Mouse (Mus musculus) lung, embryonic 15.5 days (tissue): Measurements from ENCODE around the gene A3galt2. TPM values are rescaled to one million over a fixed set of nuclear protein-coding genes. Genes with fewer than 3 reads are reported as not detected.

Experiments used
- ATAC-seq: fragments of 200-750 bp; cut with Nextera tagmentation; 2 replicates; pipeline ENCODE4 v1.8.0; 2017; ENCODE audit warnings: moderate number of reproducible peaks, borderline replicate concordance; ENCODE audit not compliant: low FRiP score, low TSS enrichment; ENCODE audit errors: extremely low read depth
- H3K27ac ChIP-seq: fragments of 300-500 bp; sonication (generic); 2 replicates; pipeline ENCODE4 v1.5.1; 2015; ENCODE audit warnings: moderate library complexity, mild to moderate bottlenecking, inconsistent platforms
- H3K27me3 ChIP-seq: fragments of 300-500 bp; sonication (generic); 2 replicates; pipeline ENCODE4 v1.6.1; 2015; ENCODE audit warnings: inconsistent platforms
- H3K36me3 ChIP-seq: fragments of 300-500 bp; sonication (generic); 2 replicates; pipeline ENCODE4 v1.6.1; 2015; ENCODE audit warnings: inconsistent platforms
- H3K4me1 ChIP-seq: fragments of 300-500 bp; sonication (generic); 2 replicates; pipeline ENCODE4 v1.6.1; 2015; ENCODE audit warnings: inconsistent platforms
- H3K4me2 ChIP-seq: fragments of 300-500 bp; sonication (generic); 2 replicates; pipeline ENCODE4 v1.6.1; 2015; ENCODE audit warnings: inconsistent platforms, mild to moderate bottlenecking, moderate library complexity
- H3K4me3 ChIP-seq: fragments of 300-500 bp; sonication (generic); 2 replicates; pipeline ENCODE4 v1.5.1; 2015; ENCODE audit warnings: mild to moderate bottlenecking, inconsistent platforms
- H3K9ac ChIP-seq: fragments of 300-500 bp; sonication (generic); 2 replicates; pipeline ENCODE4 v1.6.1; 2015; ENCODE audit warnings: inconsistent platforms
- H3K9me3 ChIP-seq: fragments of 300-500 bp; sonication (generic); 2 replicates; pipeline ENCODE4 v1.6.1; 2016; ENCODE audit warnings: inconsistent platforms
- WGBS: fragments of 180-500 bp; shearing (Covaris S2); methylation state at CpG from one replicate; pipeline ENCODE4 v1.1.7; 2015; 5-methylcytosine and 5-hydroxymethylcytosine counted together
- polyA plus RNA-seq: library from polyadenylated mRNA; unstranded; fragments of >200 nt; fragmentation: Nextera tagmentation; extraction: Ambion mirVana; gene quantifications from 2 replicates; pipeline ENCODE4 v1.2.1, GENCODE M21; 2015

A3galt2 gene
- polyA plus RNA-seq, 1 experiment from 2014 or later = 0.20 TPM

DNA sequence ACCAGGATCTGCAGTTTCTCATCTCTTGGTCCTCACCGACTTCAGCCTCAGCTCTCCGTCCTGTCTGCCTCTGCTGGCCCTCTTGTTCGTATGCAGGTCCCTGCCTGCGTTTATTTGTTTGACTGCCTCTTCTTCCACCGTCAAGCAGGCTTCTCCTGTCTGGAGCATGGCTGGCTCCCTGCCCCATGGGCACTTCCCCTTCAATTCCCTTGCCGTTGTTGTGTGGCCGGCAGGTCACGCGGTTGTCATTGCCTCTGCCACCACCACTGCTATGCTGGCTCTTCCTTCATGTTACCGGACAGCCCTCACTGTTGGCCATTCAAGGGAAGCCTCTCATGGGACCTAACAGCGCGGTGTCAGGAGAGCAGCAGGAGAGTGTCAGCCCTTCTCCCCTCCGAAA lies 13.0 kb downstream of the A3galt2 start:
- ATAC-seq = no peak
- Histone ChIP-seq H3K4me2 (no peak overlapping the region), H3K9me3 (no peaks in the 10 kb centered on the region), H3K36me3 (peaks cover 11% of the 10 kb centered on the region), H3K4me3 (no peak overlapping the region), H3K4me1 (peaks cover 11% of the 10 kb centered on the region; the same call in 1 of the 2 replicates), H3K9ac (no peak overlapping the region), H3K27ac (no peak overlapping the region), H3K27me3 (no peaks in the 10 kb centered on the region)
- 62% methylated on average over 13 of the region's 13 CpGs for WGBS

DNA sequence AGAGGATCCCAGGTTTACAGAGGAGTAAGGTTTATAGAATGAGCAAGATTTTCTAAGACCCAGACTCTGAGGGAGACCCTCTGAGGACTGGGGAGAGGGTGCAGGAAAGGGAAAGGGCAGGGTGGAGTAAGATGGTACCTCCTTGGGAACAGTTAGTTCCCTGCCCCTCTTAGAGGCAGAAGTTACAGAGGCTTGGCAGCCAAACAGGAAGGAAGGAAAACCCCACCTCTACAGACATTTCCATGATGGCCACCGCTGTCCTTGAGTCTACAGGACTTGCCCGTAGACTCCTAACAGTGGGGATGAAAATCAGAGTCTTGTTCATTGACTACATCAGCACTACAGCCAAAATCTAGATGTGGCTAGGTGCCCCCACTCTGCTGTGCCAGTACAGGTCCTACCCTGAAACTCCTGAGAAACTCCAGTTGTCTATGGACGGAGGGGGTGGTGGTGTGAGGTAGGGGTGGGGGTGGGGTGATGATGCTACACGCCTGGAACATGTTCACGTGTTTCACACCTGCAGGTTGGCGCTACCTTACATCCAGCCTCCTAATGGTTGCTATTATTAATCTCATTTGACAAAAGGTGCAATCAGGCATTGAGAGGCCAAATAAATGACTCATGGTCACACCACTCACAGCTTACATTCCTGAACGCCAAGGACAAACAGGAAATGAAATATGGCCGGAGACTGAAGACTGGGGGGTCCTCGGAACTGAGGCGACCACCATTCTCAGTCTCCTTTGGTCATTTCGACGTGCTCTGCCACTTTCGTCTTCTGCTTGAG lies 14.6 kb downstream of the A3galt2 start:
- Histone ChIP-seq H3K4me3 (no peak overlapping the region), H3K4me1 (peaks cover 11% of the 10 kb centered on the region; the same call in 1 of the 2 replicates), H3K4me2 (no peak overlapping the region), H3K9ac (no peak overlapping the region), H3K27me3 (no peaks in the 10 kb centered on the region), H3K9me3 (no peaks in the 10 kb centered on the region), H3K27ac (no peak overlapping the region), H3K36me3 (peaks cover 28% of the 10 kb centered on the region)
- 63% methylated on average over 13 of the region's 13 CpGs for WGBS
- ATAC-seq = no peak

DNA sequence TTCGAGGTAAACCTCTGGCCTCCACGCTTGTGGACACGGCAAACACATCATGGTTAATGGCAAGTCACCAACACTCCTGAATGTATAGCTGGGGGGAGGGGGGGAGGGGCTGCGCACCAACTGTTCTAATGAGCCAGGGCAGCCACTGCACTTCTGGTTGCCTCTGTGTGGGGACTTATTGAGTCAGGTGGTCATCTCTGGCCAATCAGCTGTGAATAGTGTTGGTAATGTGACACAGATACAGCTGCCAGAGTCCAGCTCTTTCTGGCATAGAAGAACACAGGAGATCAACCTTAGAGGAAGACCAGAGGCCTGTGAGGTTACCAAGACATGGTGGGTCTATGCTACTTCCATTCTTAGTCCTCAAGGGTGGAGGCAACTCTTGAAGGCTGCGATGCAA lies 15.5 kb downstream of the A3galt2 start:
- Histone ChIP-seq H3K4me3 (no peak overlapping the region), H3K9me3 (no peaks in the 10 kb centered on the region), H3K27me3 (no peaks in the 10 kb centered on the region), H3K9ac (no peak overlapping the region), H3K27ac (no peak overlapping the region), H3K4me1 (peaks cover 11% of the 10 kb centered on the region; the same call in 1 of the 2 replicates), H3K36me3 (peaks cover 37% of the 10 kb centered on the region), H3K4me2 (no peak overlapping the region)
- WGBS = 69% methylated on average over 5 of the region's 5 CpGs
- ATAC-seq = no peak

DNA sequence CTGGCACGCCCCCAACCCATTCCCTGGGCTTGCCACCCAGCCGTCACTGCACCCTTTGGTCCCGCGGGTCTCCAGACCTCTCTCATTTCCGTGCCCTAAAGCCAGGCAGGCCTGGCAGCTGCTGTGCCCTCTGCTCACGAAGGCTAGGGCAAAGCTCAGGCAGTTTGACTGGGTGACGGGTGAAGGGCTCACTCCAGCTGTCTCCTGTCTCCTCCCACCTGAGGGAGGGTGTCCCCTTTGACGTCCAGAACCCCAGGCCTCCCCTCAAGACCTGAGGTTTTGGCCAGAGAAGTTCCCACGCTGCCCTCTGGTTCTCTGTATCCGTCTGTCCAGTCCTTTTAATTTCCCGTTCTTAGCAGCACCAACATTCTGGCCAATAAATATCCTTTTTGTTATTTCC lies 18.7 kb downstream of the A3galt2 start:
- Histone ChIP-seq H3K36me3 (peaks cover 67% of the 10 kb centered on the region), H3K9ac (no peak overlapping the region), H3K4me1 (peaks cover 11% of the 10 kb centered on the region; the same call in 1 of the 2 replicates), H3K4me3 (no peak overlapping the region), H3K9me3 (no peaks in the 10 kb centered on the region), H3K27ac (no peak overlapping the region), H3K27me3 (no peaks in the 10 kb centered on the region), H3K4me2 (no peak overlapping the region)
- WGBS = 76% methylated on average over 11 of the region's 11 CpGs
- ATAC-seq = no peak

DNA sequence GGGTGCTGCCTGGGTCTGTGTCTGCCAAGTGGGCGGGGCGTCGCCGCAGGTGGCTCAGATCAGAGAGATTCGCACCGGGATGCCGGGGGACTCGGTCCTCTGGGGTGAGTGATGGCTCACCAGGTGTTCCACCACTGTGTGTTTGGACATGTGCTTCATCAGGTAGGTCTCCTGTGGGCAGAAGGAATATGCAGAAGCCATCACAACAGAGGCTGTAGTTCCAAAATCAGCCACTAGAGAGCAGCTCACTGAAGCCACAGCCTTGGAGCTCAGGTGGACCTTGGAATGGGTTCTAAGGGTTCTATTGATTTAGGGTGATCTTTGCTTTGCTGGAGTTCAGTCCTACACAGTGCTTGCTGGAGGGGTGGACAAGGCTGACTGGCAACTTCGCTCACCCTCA lies 19.3 kb downstream of the A3galt2 start:
- Histone ChIP-seq H3K36me3 (peaks cover 74% of the 10 kb centered on the region), H3K4me3 (no peak overlapping the region), H3K9ac (no peak overlapping the region), H3K27me3 (no peaks in the 10 kb centered on the region), H3K4me1 (peaks cover 8% of the 10 kb centered on the region; the same call in 1 of the 2 replicates), H3K4me2 (no peak overlapping the region), H3K27ac (no peak overlapping the region), H3K9me3 (no peaks in the 10 kb centered on the region)
- WGBS = 81% methylated on average over 9 of the region's 9 CpGs
- ATAC-seq = no peak

DNA sequence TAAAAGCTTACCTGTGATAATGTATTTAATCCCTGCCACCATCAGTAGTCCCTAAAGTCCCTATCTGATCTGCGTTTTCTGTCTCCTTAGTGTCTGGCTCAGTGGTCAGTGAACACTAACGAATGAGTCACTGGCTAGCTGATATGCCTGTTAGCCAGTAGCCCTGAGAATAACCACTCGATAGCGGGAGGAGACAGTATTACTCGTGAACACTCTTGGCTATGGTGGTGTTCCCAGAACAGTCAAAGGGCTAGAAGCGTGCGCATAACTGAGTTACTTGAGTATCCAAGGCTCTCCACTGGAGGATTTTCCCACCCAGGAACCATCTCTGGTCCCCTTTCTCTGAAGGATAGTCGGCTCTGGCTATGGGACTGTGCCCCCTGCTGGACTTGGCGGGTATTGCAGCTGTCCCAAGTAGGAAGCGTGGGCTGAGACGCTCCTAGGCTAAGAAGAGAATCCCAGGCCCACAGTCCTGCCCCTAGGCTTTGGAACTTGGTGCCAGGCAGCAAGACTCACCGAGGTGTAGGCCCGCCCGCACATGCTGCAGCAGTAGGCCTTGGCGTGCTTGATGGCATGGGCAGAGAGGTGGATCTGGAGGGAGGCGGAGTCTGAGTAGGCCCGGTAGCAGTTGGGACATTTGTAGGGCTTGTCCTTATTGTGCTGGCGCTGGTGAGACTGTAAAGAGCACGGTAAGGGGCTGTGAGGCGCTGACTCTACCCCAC lies 21.6 kb downstream of the A3galt2 start:
- 0 out of 2 replicates have a peak, but pooled peaks have one; percentile 28 for ATAC-seq
- WGBS = 46% methylated on average over 20 of the region's 20 CpGs

DNA sequence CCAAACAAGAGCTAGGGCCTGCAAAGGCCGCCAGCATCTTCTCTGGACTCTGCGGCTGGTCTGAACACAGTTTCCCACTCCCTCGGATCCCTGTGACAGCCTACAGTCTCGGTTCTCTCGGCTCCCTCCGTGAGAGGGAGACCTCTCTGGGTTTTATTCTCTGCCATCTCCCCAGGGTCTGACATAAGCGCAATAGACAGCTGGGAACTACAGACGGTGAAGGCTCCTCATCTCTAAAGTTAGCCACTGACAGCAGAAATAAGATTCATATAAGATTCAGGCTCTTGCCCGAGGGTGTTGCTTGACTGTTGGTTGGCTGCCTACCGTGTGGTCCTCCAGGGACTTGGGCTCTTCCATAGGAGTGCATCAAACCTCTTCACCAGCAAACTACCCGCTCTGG lies 22.4 kb downstream of the A3galt2 start:
- WGBS = 84% methylated on average over 11 of the region's 11 CpGs
- H3K36me3 ChIP-seq = peaks cover 97% of the 10 kb centered on the region

More for the DNA sequence above, 21.6 kb downstream of the A3galt2 start:
- Histone ChIP-seq H3K27ac (no peak overlapping the region), H3K27me3 (no peaks in the 10 kb centered on the region), H3K9me3 (no peaks in the 10 kb centered on the region), H3K4me1 (no peaks in the 10 kb centered on the region), H3K9ac (no peak overlapping the region), H3K36me3 (peaks cover 94% of the 10 kb centered on the region), H3K4me2 (no peak overlapping the region), H3K4me3 (no peak overlapping the region)

DNA sequence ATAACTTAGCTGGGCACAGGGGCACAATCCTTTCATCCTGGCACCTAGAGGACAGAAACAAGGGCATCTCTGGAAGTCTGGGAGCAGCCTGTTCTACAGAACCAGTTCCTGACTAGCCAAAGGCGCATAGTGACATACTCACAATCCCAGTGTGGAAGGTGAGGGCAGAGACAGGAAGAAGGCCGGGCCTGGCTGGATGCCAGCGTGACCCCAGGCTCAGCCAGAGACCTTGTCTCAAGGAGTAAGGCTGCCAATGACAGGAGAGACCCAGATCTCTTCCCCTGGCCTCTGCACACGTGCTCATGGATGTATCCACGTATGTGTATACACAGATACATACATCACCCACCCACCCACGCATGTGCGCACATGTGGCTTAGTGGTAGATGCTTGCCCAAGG lies 26.9 kb downstream of the A3galt2 start:
- WGBS = 78% methylated on average over 7 of the region's 7 CpGs
- peaks cover 87% of the 10 kb centered on the region for H3K36me3 ChIP-seq
- no peak for ATAC-seq

More for the DNA sequence above, 22.4 kb downstream of the A3galt2 start:
- ATAC-seq = no peak
- no peaks in the 10 kb centered on the region for H3K4me1 ChIP-seq
- no peaks in the 10 kb centered on the region for H3K9me3 ChIP-seq
- no peak overlapping the region for H3K4me2 ChIP-seq
- H3K27me3 ChIP-seq = no peaks in the 10 kb centered on the region
- H3K9ac ChIP-seq = no peak overlapping the region
- no peak overlapping the region for H3K4me3 ChIP-seq
- H3K27ac ChIP-seq = no peak overlapping the region

DNA sequence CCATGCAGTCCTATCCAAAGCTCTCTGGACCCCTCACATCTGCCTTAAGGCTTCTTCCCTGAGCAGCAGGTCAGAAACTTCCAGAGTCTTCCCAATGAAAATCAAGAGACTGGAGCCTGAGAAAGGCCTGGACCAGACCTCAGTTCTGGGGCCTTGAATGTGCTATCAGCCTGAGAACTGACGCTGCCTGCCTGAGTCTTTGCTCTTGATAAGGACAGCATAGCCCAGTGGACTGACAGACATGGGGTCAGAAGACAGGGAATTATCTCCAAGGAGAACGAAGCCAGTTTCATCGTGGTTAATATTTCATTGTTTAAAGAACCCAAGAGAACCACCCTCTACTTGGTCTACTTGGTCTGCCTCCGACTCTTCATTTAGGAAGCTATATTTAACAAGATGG lies 27.5 kb downstream of the A3galt2 start:
- Histone ChIP-seq H3K4me3 (no peak overlapping the region), H3K27me3 (no peaks in the 10 kb centered on the region), H3K36me3 (peaks cover 87% of the 10 kb centered on the region), H3K4me1 (no peaks in the 10 kb centered on the region), H3K9ac (no peak overlapping the region), H3K4me2 (no peak overlapping the region), H3K27ac (no peak overlapping the region), H3K9me3 (no peaks in the 10 kb centered on the region)
- no peak for ATAC-seq
- 54% methylated on average over 4 of the region's 4 CpGs for WGBS

More for the DNA sequence above, 26.9 kb downstream of the A3galt2 start:
- H3K9ac ChIP-seq = no peak overlapping the region
- no peak overlapping the region for H3K27ac ChIP-seq
- H3K4me3 ChIP-seq = no peak overlapping the region
- H3K4me2 ChIP-seq = no peak overlapping the region
- no peaks in the 10 kb centered on the region for H3K9me3 ChIP-seq
- H3K27me3 ChIP-seq = no peaks in the 10 kb centered on the region
- H3K4me1 ChIP-seq = no peaks in the 10 kb centered on the region

DNA sequence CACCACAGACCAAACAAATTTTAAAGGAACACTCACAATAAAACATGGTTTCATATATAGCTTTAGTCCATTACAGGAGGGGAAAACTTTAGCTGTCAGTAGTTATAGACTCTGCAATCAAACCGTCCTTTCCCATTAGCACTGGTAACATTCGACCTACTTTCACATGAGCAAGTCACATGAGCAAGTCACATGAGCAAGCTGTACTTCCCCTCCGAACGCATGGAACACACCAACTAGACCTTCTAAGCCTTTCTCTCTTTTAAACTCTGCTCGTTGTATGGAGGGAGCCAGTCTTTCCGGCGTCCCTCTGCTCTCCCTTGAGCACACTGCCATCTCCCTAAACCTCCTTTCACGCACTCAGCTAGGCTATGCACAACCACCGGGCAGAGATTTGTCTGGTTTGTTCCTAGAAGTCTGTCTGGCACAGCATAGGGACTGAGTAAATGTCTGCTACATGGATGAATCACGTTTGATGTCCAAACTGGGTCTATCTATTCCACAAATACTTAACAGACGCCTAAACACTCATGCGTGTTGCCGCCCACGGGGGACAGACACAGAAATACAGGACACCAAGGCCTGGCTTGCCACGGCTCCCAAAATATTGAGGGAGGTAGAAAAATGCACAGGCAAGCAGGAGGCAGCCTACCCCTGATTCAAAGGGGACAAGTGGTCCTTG lies 29.9 kb downstream of the A3galt2 start:
- Histone ChIP-seq H3K36me3 (peaks cover 83% of the 10 kb centered on the region), H3K27me3 (no peaks in the 10 kb centered on the region), H3K4me2 (no peak overlapping the region), H3K9ac (no peak overlapping the region), H3K4me3 (no peak overlapping the region), H3K4me1 (peaks cover 9% of the 10 kb centered on the region), H3K27ac (no peak overlapping the region), H3K9me3 (no peaks in the 10 kb centered on the region)
- no peak for ATAC-seq
- 91% methylated on average over 15 of the region's 15 CpGs for WGBS

DNA sequence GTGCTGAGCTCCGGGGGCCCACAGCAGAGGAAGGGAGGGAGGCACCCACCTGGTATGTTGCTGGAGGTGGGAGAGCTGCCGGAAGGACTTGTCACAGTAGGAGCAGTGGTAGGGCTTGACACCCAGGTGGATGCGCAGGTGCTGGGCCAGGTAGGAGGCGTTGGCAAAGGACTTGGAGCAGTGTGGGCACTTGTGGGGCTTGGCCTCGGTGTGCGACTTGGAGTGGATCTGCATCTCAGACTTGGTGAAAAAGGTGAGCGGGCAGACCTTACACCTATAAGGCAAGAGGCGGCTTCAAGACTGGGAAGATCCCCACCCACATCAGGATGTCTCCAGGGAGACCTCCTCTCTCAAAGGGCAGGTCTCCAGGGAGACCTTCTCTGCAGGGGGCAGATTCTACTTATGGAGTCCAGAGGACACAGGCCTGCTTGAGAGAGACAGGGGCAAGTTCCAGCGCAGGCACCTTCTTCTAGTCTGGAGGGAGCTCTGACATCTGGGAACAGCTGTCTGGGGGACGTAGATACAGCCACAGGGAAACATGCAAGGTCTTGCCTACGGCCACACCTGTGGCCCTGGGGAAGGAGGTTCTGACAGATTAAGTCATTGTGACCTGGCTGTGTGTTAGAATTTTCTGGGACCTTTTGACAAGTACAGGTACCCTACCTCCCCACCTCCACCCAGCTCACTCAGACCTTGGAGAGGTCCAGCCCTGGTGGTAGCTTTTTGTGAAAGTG lies 30.9 kb downstream of the A3galt2 start:
- no peak for ATAC-seq
- no peak overlapping the region for H3K4me2 ChIP-seq
- H3K9ac ChIP-seq = no peak overlapping the region
- H3K27me3 ChIP-seq = no peaks in the 10 kb centered on the region
- peaks cover 75% of the 10 kb centered on the region for H3K36me3 ChIP-seq
- H3K4me3 ChIP-seq = no peak overlapping the region
- no peak overlapping the region for H3K27ac ChIP-seq
- WGBS = 92% methylated on average over 11 of the region's 11 CpGs
- H3K9me3 ChIP-seq = no peaks in the 10 kb centered on the region
- H3K4me1 ChIP-seq = peaks cover 19% of the 10 kb centered on the region
